Mouse (Mus musculus): ENCODE measurements at regions not wholly inside any gene's neighbourhood (a gene's known extent, or its start where the extent isn't known, plus 50 kb on each side); places are given as distances from the start of the nearest gene placed in this dataset.

DNA sequence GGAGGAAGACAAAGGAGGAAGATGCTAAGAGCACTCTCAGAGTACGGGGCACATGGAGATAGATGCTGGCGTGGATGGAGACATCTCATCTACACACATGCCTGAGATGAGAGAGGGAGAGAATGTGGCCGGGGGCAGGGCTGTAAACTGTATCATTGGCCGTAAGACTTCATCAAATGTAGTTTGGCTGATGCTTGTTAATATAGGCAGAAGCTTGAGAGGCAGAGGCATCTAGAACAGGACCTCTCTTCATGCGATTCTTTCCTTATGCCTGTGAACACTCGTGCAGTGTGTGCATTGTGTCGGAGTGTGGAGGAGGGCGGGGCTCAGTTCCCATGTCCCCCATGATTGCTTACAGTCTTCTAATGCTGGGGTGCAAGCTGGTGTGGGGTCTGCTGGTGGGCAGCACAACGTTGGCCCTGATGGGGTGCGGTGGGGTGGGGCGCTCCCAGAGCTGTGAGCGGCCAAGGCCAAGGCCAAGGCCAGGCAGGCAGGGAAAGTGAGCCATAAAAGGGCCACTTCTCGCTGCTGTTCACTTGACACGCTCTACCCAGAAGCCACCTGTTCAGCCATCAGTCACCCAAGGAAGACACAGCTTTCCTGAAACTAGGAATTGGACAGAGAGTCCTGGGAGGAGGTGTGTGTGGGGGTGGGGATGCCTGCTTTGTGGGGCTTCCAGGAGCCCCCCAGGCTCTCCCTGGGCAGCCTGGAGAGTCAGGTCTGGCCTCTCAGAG is 51.7 kb upstream of the Casz1 start:
- DNase-seq = no peak
- no peaks in the 10 kb centered on the region for H3K4me1 ChIP-seq (ENCODE audit: control insufficient read depth, insufficient read depth, low read length)
- no peaks in the 10 kb centered on the region for H3K36me3 ChIP-seq (ENCODE audit: control insufficient read depth, insufficient read depth, low read length)
- H3K27ac ChIP-seq (ENCODE audit: insufficient read depth, low read depth, low read length) = no peak overlapping the region
- H3K4me3 ChIP-seq (ENCODE audit: insufficient read depth, low read depth, low read length) = no peak overlapping the region
- no peaks in the 10 kb centered on the region for H3K27me3 ChIP-seq (replicated peaks; ENCODE audit: control insufficient read depth, insufficient read depth, low read length)
- TF ChIP-seq POLR2A (IDR thresholded peaks at IDR 0.05; ENCODE audit: low read depth, low read length) (no peak), CTCF (conservative IDR thresholded peaks at IDR 0.05; ENCODE audit: insufficient read depth, insufficient read length, low read depth, low read length) (no peak)
- WGBS = 84% methylated on average over 14 of the region's 14 CpGs

DNA sequence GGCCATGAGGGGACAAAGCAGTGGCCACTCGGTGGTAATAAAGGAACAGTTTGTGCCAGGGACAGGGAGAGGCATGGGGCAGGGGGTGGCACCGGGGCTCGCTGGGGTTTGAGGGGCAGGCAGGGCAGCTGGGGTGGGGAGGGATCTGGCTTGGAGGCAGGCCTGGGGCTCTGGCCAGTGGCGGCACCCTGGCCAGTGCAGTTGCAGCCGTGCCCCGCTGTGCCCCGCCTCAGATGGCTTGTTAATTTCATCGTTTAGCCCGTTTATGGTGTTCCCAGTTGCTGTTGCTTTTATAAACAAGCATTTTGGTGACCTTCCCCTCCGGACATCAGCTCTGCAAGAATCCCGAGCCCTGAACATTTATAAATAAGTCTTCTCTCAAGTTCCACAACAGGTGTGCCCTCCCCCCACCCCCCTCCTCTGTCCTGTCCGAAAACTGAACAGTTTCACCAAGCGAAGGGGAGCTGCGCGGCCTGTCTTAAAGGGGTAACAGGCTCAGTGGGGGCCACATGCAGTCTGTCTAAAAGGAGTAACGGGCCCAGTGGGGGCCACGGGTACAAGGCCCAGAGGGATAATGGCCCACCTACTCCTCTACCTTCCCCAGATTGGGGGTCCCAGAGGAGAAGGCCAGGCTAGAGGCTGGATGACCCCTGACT is 51.0 kb upstream of the Casz1 start:
- H3K27ac ChIP-seq (ENCODE audit: insufficient read depth, low read depth, low read length) = no peak overlapping the region
- no peaks in the 10 kb centered on the region for H3K27me3 ChIP-seq (replicated peaks; ENCODE audit: control insufficient read depth, insufficient read depth, low read length)
- TF ChIP-seq CTCF (conservative IDR thresholded peaks at IDR 0.05; ENCODE audit: insufficient read depth, insufficient read length, low read depth, low read length) (no peak), POLR2A (IDR thresholded peaks at IDR 0.05; ENCODE audit: low read depth, low read length) (no peak)
- no peak overlapping the region for H3K4me3 ChIP-seq (ENCODE audit: insufficient read depth, low read depth, low read length)
- no peaks in the 10 kb centered on the region for H3K4me1 ChIP-seq (ENCODE audit: control insufficient read depth, insufficient read depth, low read length)
- 54% methylated on average over 17 of the region's 17 CpGs for WGBS
- DNase-seq = no peak
- no peaks in the 10 kb centered on the region for H3K36me3 ChIP-seq (ENCODE audit: control insufficient read depth, insufficient read depth, low read length)

DNA sequence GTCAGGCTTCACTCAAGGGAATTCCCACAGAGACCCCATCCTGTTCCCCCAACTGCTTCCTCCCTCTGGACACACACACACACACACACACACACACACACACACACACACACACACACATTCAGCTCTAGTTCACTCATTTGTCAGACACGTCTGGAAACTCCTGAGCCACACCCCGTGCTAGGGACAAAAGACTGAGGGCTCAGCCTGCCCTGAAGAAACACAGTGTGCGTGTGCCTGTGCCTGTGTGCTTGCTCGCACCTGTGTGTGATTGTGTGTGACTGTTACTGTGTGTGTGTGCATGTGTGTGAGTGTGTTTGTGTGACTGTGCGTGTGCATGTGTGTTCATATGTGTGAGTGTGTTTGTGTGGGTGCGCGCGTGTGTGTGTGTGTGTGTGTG is 50.4 kb upstream of the Casz1 start:
- WGBS = 95% methylated on average over 8 of the region's 8 CpGs
- TF ChIP-seq CTCF (conservative IDR thresholded peaks at IDR 0.05; ENCODE audit: insufficient read depth, insufficient read length, low read depth, low read length) = no peak
- TF ChIP-seq POLR2A (IDR thresholded peaks at IDR 0.05; ENCODE audit: low read depth, low read length) = no peak
- Histone ChIP-seq H3K4me3 (ENCODE audit: insufficient read depth, low read depth, low read length) (no peak overlapping the region), H3K27ac (ENCODE audit: insufficient read depth, low read depth, low read length) (no peak overlapping the region), H3K27me3 (replicated peaks; ENCODE audit: control insufficient read depth, insufficient read depth, low read length) (no peaks in the 10 kb centered on the region), H3K4me1 (ENCODE audit: control insufficient read depth, insufficient read depth, low read length) (no peaks in the 10 kb centered on the region), H3K36me3 (ENCODE audit: control insufficient read depth, insufficient read depth, low read length) (no peaks in the 10 kb centered on the region)
- DNase-seq = no peak

Data from kidney, adult 2 months (tissue).